Mouse (Mus musculus): ENCODE measurements around the gene Olfr1080. TPM values are rescaled to one million over a fixed set of nuclear protein-coding genes. Genes with fewer than 3 reads are reported as not detected.
"Not testable (repeated sequence)": the region's sequence is repeated elsewhere in the genome, so short reads cannot be mapped to it uniquely, and the experiment has no call there.

Olfr1080 gene
- polyA plus RNA-seq (2012; ENCODE audit: insufficient read depth, insufficient read length, low replicate concordance, missing spikeins), result not detected in 2 replicates

GRCm38 (mm10) chr2:86558135-86558534 is at the start of gene Olfr1080:
TSS of gene Olfr1080 (minus strand) at chr2:86558235.
- not testable (repeated sequence) for H3K27ac ChIP-seq (ENCODE audit: insufficient read depth, low read depth, low read length); H3K4me3 ChIP-seq (ENCODE audit: insufficient read depth, low read depth, low read length); H3K4me1 ChIP-seq (ENCODE audit: control insufficient read depth, insufficient read depth, low read length)

- not testable (repeated sequence) for H3K4me3 ChIP-seq (ENCODE audit: insufficient read depth, low read depth, low read length); H3K27ac ChIP-seq (ENCODE audit: insufficient read depth, low read depth, low read length); H3K4me1 ChIP-seq (ENCODE audit: control insufficient read depth, insufficient read depth, low read length)
- WGBS, result 44% methylated on average over 1 of the region's 1 CpGs
These were observed 40.8 kb upstream of the Olfr1080 start, which contains the start of gene Olfr1082 for GRCm38 (mm10) chr2:86598866-86599265. TSS of gene Olfr1082 (minus strand) at chr2:86598966.

GRCm38 (mm10) chr2:86542380-86542779 is 15.7 kb downstream of the Olfr1080 start, which contains the start of gene Olfr1079:
TSS of gene Olfr1079 (minus strand) at chr2:86542480.
- Histone ChIP-seq H3K27ac (ENCODE audit: insufficient read depth, low read depth, low read length) (no peak within 1 kb of the TSS), H3K4me1 (ENCODE audit: control insufficient read depth, insufficient read depth, low read length) (no peaks in the 10 kb centered on the region), H3K4me3 (ENCODE audit: insufficient read depth, low read depth, low read length) (no peak within 1 kb of the TSS)
- WGBS, result 33% methylated on average over 1 of the region's 1 CpGs
- TF ChIP-seq POLR2A (IDR thresholded peaks at IDR 0.05; ENCODE audit: insufficient read depth, low read depth, low read length) (no peak), CTCF (IDR thresholded peaks at IDR 0.05; ENCODE audit: insufficient read depth, low read depth, low read length) (no peak)

GRCm38 (mm10) chr2:86530991-86531390 is 27.0 kb downstream of the Olfr1080 start:
- TF ChIP-seq POLR2A (IDR thresholded peaks at IDR 0.05; ENCODE audit: insufficient read depth, low read depth, low read length) (no peak), CTCF (IDR thresholded peaks at IDR 0.05; ENCODE audit: insufficient read depth, low read depth, low read length) (no peak)
- H3K4me1 ChIP-seq (ENCODE audit: control insufficient read depth, insufficient read depth, low read length), result no peaks in the 10 kb centered on the region
- no peak overlapping the region for H3K27ac ChIP-seq (ENCODE audit: insufficient read depth, low read depth, low read length)
- WGBS, result 59% methylated on average over 1 of the region's 1 CpGs
- H3K4me3 ChIP-seq (ENCODE audit: insufficient read depth, low read depth, low read length), result no peak overlapping the region

- WGBS, result 88% methylated on average over 1 of the region's 1 CpGs
- no peak within 1 kb of the TSS for H3K27ac ChIP-seq (ENCODE audit: insufficient read depth, low read depth, low read length)
- H3K4me1 ChIP-seq (ENCODE audit: control insufficient read depth, insufficient read depth, low read length), result no peaks in the 10 kb centered on the region
- no peak within 1 kb of the TSS for H3K4me3 ChIP-seq (ENCODE audit: insufficient read depth, low read depth, low read length)
- TF ChIP-seq CTCF (IDR thresholded peaks at IDR 0.05; ENCODE audit: insufficient read depth, low read depth, low read length), result no peak
- TF ChIP-seq POLR2A (IDR thresholded peaks at IDR 0.05; ENCODE audit: insufficient read depth, low read depth, low read length), result no peak
These were observed 49.9 kb downstream of the Olfr1080 start, which contains the start of gene Olfr1076 for GRCm38 (mm10) chr2:86508161-86508560. TSS of gene Olfr1076 (plus strand) at chr2:86508461.

Other genes starting within 250 kb of the Olfr1080 start
- gene Olfr1053, start 243.0 kb downstream of the Olfr1080 start, polyA plus RNA-seq (2012; ENCODE audit: insufficient read depth, insufficient read length, low replicate concordance, missing spikeins), result not detected in 2 replicates
- not detected in 2 replicates for gene Olfr1054, start 222.8 kb downstream of the Olfr1080 start, polyA plus RNA-seq (2012; ENCODE audit: insufficient read depth, insufficient read length, low replicate concordance, missing spikeins)
- gene Olfr1055, start 208.0 kb downstream of the Olfr1080 start, polyA plus RNA-seq (2012; ENCODE audit: insufficient read depth, insufficient read length, low replicate concordance, missing spikeins), result not detected in 2 replicates
- gene Olfr1056, start 195.8 kb downstream of the Olfr1080 start, polyA plus RNA-seq (2012; ENCODE audit: insufficient read depth, insufficient read length, low replicate concordance, missing spikeins), result not detected in 2 replicates
- gene Olfr1057, start 179.8 kb downstream of the Olfr1080 start, polyA plus RNA-seq (2012; ENCODE audit: insufficient read depth, insufficient read length, low replicate concordance, missing spikeins), result not detected in 2 replicates
- gene Olfr1058, start 169.7 kb downstream of the Olfr1080 start, polyA plus RNA-seq (2012; ENCODE audit: insufficient read depth, insufficient read length, low replicate concordance, missing spikeins), result not detected in 2 replicates
- not detected in 2 replicates for gene Olfr1061, start 144.2 kb downstream of the Olfr1080 start, polyA plus RNA-seq (2012; ENCODE audit: insufficient read depth, insufficient read length, low replicate concordance, missing spikeins)
- gene Olfr1062, start 131.5 kb downstream of the Olfr1080 start, polyA plus RNA-seq (2012; ENCODE audit: insufficient read depth, insufficient read length, low replicate concordance, missing spikeins), result not detected in 2 replicates
- gene Olfr1065, start 107.6 kb downstream of the Olfr1080 start, polyA plus RNA-seq (2012; ENCODE audit: insufficient read depth, insufficient read length, low replicate concordance, missing spikeins), result not detected in 2 replicates
- gene Olfr1066, start 102.0 kb downstream of the Olfr1080 start, polyA plus RNA-seq (2012; ENCODE audit: insufficient read depth, insufficient read length, low replicate concordance, missing spikeins), result not detected in 2 replicates
- gene Olfr228, start 70.8 kb downstream of the Olfr1080 start, polyA plus RNA-seq (2012; ENCODE audit: insufficient read depth, insufficient read length, low replicate concordance, missing spikeins), result not detected in 2 replicates
- gene Olfr1076, start 49.8 kb downstream of the Olfr1080 start, polyA plus RNA-seq (2012; ENCODE audit: insufficient read depth, insufficient read length, low replicate concordance, missing spikeins), result not detected in 2 replicates
- not detected in 2 replicates for gene Olfr1079, start 15.8 kb downstream of the Olfr1080 start, polyA plus RNA-seq (2012; ENCODE audit: insufficient read depth, insufficient read length, low replicate concordance, missing spikeins)
- gene Olfr1082, start 40.7 kb upstream of the Olfr1080 start, polyA plus RNA-seq (2012; ENCODE audit: insufficient read depth, insufficient read length, low replicate concordance, missing spikeins), result not detected in 2 replicates
- not detected in 2 replicates for gene Olfr1084, start 81.5 kb upstream of the Olfr1080 start, polyA plus RNA-seq (2012; ENCODE audit: insufficient read depth, insufficient read length, low replicate concordance, missing spikeins)
- not detected in 2 replicates for gene Olfr1085, start 103.8 kb upstream of the Olfr1080 start, polyA plus RNA-seq (2012; ENCODE audit: insufficient read depth, insufficient read length, low replicate concordance, missing spikeins)
- not detected in 2 replicates for gene Olfr1086, start 121.9 kb upstream of the Olfr1080 start, polyA plus RNA-seq (2012; ENCODE audit: insufficient read depth, insufficient read length, low replicate concordance, missing spikeins)
- gene Olfr1087, start 140.2 kb upstream of the Olfr1080 start, polyA plus RNA-seq (2012; ENCODE audit: insufficient read depth, insufficient read length, low replicate concordance, missing spikeins), result not detected in 2 replicates
- not detected in 2 replicates for gene Olfr1089, start 175.5 kb upstream of the Olfr1080 start, polyA plus RNA-seq (2012; ENCODE audit: insufficient read depth, insufficient read length, low replicate concordance, missing spikeins)
- gene Olfr1090, start 200.8 kb upstream of the Olfr1080 start, polyA plus RNA-seq (2012; ENCODE audit: insufficient read depth, insufficient read length, low replicate concordance, missing spikeins), result not detected in 2 replicates
- not detected in 2 replicates for gene Olfr1093, start 224.2 kb upstream of the Olfr1080 start, polyA plus RNA-seq (2012; ENCODE audit: insufficient read depth, insufficient read length, low replicate concordance, missing spikeins)